Mouse (Mus musculus) kidney, embryonic 15.5 days (tissue): ENCODE results near the gene Trim58. TPM values are rescaled to one million over a fixed set of nuclear protein-coding genes. Genes with fewer than 3 reads are reported as not detected.

Experiments
- ATAC-seq: fragments of 200-750 bp; cut with Nextera tagmentation; replicated peaks from 2 replicates; pipeline ENCODE4 v1.8.0; 2017; ENCODE audit warnings: moderate TSS enrichment; ENCODE audit not compliant: low FRiP score
- H3K27ac ChIP-seq: fragments of 300-500 bp; sonication (generic); 2 replicates; pipeline ENCODE4 v1.5.1; 2015; ENCODE audit warnings: mild to moderate bottlenecking, inconsistent platforms
- H3K27me3 ChIP-seq: fragments of 300-500 bp; sonication (generic); 2 replicates; pipeline ENCODE4 v1.6.1; 2015; ENCODE audit warnings: inconsistent platforms
- H3K36me3 ChIP-seq: fragments of 300-500 bp; sonication (generic); 2 replicates; pipeline ENCODE4 v1.6.1; 2015; ENCODE audit warnings: inconsistent platforms
- H3K4me1 ChIP-seq: fragments of 300-500 bp; sonication (generic); 2 replicates; pipeline ENCODE4 v1.6.1; 2015; ENCODE audit warnings: inconsistent platforms
- H3K4me2 ChIP-seq: fragments of 300-500 bp; sonication (generic); 2 replicates; pipeline ENCODE4 v1.6.1; 2015; ENCODE audit warnings: moderate library complexity, mild to moderate bottlenecking, inconsistent platforms
- H3K4me3 ChIP-seq: fragments of 300-500 bp; sonication (generic); replicated peaks from 2 replicates; pipeline ENCODE4 v1.5.1; 2015; ENCODE audit warnings: mild to moderate bottlenecking, inconsistent platforms
- H3K9ac ChIP-seq: fragments of 300-500 bp; sonication (generic); 2 replicates; pipeline ENCODE4 v1.6.1; 2015; ENCODE audit warnings: mild to moderate bottlenecking, inconsistent platforms
- H3K9me3 ChIP-seq: fragments of 300-500 bp; sonication (generic); replicated peaks from 2 replicates; pipeline ENCODE4 v1.6.1; 2016; ENCODE audit warnings: inconsistent platforms
- WGBS: fragments of 180-500 bp; shearing (Covaris S2); methylation state at CpG from one replicate; pipeline ENCODE4 v1.1.7; 2015; ENCODE audit warnings: mixed read lengths; 5-methylcytosine and 5-hydroxymethylcytosine counted together
- polyA plus RNA-seq: library from polyadenylated mRNA; unstranded; fragments of >200 nt; fragmentation: Nextera tagmentation; extraction: Ambion mirVana; gene quantifications from 2 replicates; pipeline ENCODE4 v1.2.1, GENCODE M21; 2015

Gene Trim58
- polyA plus RNA-seq, 1 experiment from 2014 or later = 0.13 TPM

DNA sequence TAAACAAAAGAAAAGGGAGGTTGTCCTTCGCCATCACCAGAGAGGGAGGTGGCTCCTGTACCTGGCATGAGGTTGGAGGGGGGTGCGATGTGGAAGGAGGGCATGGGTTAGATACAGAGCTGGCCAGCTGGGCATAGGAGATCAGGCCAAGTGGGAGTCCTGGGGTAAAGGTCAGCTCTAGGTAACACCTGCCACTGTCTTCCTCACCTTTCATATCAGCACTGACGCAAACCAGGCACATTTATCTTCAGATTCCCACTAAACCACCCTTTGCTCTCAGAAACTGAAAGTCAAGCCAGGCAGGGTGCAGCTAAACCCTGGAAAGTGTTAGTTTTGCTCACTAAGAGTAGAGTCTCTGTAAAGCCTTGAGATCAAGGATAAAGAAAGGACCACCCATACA is 21.9 kb upstream of the Trim58 start:
- 69% methylated on average over 3 of the region's 3 CpGs for WGBS
- H3K4me2 ChIP-seq = no peak overlapping the region
- H3K9me3 ChIP-seq = no peaks in the 10 kb centered on the region
- no peaks in the 10 kb centered on the region for H3K27me3 ChIP-seq
- no peaks in the 10 kb centered on the region for H3K4me1 ChIP-seq
- no peak for ATAC-seq
- H3K4me3 ChIP-seq = no peak overlapping the region
- H3K27ac ChIP-seq = no peak overlapping the region
- H3K36me3 ChIP-seq = no peaks in the 10 kb centered on the region
- no peak overlapping the region for H3K9ac ChIP-seq

DNA sequence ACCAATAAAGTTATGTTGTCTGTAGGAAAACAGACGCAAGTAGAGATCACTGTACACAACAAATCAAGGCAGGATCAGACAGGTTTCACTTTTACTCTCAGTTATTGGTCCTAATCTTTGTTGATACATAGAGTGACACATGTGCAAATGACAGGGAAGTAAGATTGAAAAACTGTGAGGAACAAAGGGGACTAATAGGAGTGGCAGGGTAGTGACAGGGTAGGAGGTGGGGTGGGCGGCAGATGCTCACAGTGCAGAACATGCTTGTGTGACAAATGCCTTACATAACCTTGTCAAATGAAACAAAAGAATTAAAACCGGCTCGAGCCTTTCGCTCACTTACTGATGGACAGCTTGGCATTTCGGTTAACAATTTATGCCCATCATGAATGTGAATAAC is 21.5 kb upstream of the Trim58 start:
- Histone ChIP-seq H3K36me3 (no peaks in the 10 kb centered on the region), H3K4me3 (no peak overlapping the region), H3K9me3 (no peaks in the 10 kb centered on the region), H3K9ac (no peak overlapping the region), H3K4me2 (no peak overlapping the region), H3K27ac (no peak overlapping the region), H3K4me1 (no peaks in the 10 kb centered on the region), H3K27me3 (no peaks in the 10 kb centered on the region)
- WGBS = 79% methylated on average over 6 of the region's 6 CpGs
- no peak for ATAC-seq

GRCm38 (mm10) chr11:58626146-58626545 is 14.1 kb upstream of the Trim58 start:
- Histone ChIP-seq H3K4me3 (no peak overlapping the region), H3K9me3 (no peaks in the 10 kb centered on the region), H3K36me3 (no peaks in the 10 kb centered on the region), H3K9ac (no peak overlapping the region), H3K27me3 (no peaks in the 10 kb centered on the region), H3K4me1 (no peaks in the 10 kb centered on the region), H3K27ac (no peak overlapping the region), H3K4me2 (no peak overlapping the region)
- WGBS = 44% methylated on average over 4 of the region's 4 CpGs
- ATAC-seq = no peak

GRCm38 (mm10) chr11:58630401-58630800 is 9.9 kb upstream of the Trim58 start, which contains the start of gene Olfr323:
Gene Olfr323, minus strand, starts transcription at chr11:58630501.
- Histone ChIP-seq H3K4me1 (no peaks in the 10 kb centered on the region), H3K9ac (no peak within 1 kb of the TSS), H3K27ac (no peak within 1 kb of the TSS), H3K4me2 (no peak within 1 kb of the TSS), H3K27me3 (0 out of 2 replicates have a peak, but pooled peaks cover 5% of the 10 kb centered on the region), H3K4me3 (no peak within 1 kb of the TSS), H3K9me3 (no peaks in the 10 kb centered on the region), H3K36me3 (no peaks in the 10 kb centered on the region)
- no peak for ATAC-seq
- WGBS = 75% methylated on average over 5 of the region's 5 CpGs

DNA sequence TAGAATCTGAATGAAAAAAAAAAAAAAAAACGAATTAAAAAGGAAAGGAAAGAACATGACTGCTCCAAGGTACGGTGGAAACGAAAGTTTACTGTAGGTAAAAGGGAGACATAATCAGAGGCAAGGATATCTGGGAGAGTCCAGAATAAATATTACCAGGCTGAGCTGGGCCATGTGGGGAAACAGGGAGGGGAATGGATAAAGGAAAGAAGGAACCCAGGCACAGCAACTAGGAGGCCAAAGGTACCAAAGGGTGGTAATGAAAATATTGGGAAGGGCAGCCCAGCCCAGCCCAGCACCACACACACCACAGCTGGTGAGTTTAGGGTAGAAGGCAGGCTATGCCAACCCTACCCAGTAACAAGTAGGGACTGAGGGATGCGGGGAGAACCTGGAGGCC is 5.4 kb upstream of the Trim58 start:
- Histone ChIP-seq H3K27me3 (peaks cover 31% of the 10 kb centered on the region), H3K4me2 (no peak overlapping the region), H3K9me3 (no peaks in the 10 kb centered on the region), H3K4me3 (no peak overlapping the region), H3K27ac (no peak overlapping the region), H3K9ac (no peak overlapping the region), H3K36me3 (no peaks in the 10 kb centered on the region), H3K4me1 (no peaks in the 10 kb centered on the region)
- ATAC-seq = no peak
- WGBS = 65% methylated on average over 4 of the region's 4 CpGs

DNA sequence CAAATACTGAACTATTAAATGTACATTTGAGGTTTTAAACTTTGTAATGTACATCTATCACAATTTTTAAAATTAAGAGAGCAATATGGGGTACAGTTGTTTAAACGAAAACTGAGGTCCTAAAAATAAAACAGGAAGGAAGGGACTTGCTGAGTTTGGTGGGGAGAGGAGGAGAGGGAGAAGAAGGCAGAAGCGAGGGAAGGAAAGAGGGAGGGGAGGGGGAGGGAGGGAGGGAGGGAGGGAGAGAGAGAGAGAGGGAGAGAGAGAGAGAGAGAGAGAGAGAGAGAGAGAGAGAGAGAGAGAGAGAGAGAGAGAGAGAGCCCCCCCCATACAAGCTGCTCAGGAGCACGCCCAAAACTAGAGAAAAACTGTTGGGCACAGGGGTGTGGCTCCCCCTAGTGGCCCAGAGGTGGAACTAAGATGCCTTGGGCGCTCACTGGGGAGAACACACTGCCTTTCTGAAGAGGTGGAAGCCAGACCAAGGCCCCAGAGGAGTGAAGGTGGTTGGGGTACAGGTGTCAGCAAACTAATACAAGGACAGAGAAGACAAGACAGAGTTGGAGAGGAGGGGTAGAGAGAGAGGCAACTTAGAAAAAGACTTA is 3.8 kb upstream of the Trim58 start:
- peaks cover 47% of the 10 kb centered on the region for H3K27me3 ChIP-seq
- no peaks in the 10 kb centered on the region for H3K36me3 ChIP-seq
- ATAC-seq = no peak; the same call in 1 of the 2 replicates
- WGBS = 19% methylated on average over 3 of the region's 4 CpGs
- H3K27ac ChIP-seq = no peak overlapping the region
- H3K4me3 ChIP-seq = no peak overlapping the region
- no peak overlapping the region for H3K9ac ChIP-seq
- no peak overlapping the region for H3K4me2 ChIP-seq
- peaks cover 11% of the 10 kb centered on the region for H3K4me1 ChIP-seq
- no peaks in the 10 kb centered on the region for H3K9me3 ChIP-seq

- Histone ChIP-seq H3K9me3 (no peaks in the 10 kb centered on the region), H3K4me2 (no peak overlapping the region), H3K36me3 (no peaks in the 10 kb centered on the region), H3K9ac (no peak overlapping the region), H3K27me3 (peaks cover 54% of the 10 kb centered on the region), H3K27ac (no peak overlapping the region), H3K4me1 (peaks cover 11% of the 10 kb centered on the region), H3K4me3 (no peak overlapping the region)
- WGBS = 38% methylated on average over 7 of the region's 7 CpGs
- no peak for ATAC-seq
These were observed 2.0 kb upstream of the Trim58 start for GRCm38 (mm10) chr11:58638176-58638701.

GRCm38 (mm10) chr11:58641057-58641456 is 792 bp downstream of the Trim58 start:
- 0 out of 2 replicates have a peak, but pooled peaks have one; percentile 52 for ATAC-seq
- peak overlapping the region; percentile 41 for H3K4me3 ChIP-seq

GRCm38 (mm10) chr11:58641638-58642358 is 1.5 kb downstream of the Trim58 start:
- Histone ChIP-seq H3K9ac (no peak overlapping the region), H3K27ac (no peak overlapping the region), H3K9me3 (no peaks in the 10 kb centered on the region), H3K4me3 (no peak overlapping the region), H3K4me1 (peaks cover 11% of the 10 kb centered on the region), H3K27me3 (peaks cover 53% of the 10 kb centered on the region), H3K36me3 (no peaks in the 10 kb centered on the region), H3K4me2 (no peak overlapping the region)
- 88% methylated on average over 13 of the region's 13 CpGs for WGBS
- peak; percentile 87; the same call in 1 of the 2 replicates for ATAC-seq

More at GRCm38 (mm10) chr11:58641057-58641456, 792 bp downstream of the Trim58 start:
- Histone ChIP-seq H3K4me2 (peak overlapping the region; percentile 78), H3K9ac (no peak overlapping the region), H3K27ac (no peak overlapping the region), H3K27me3 (peaks cover 53% of the 10 kb centered on the region), H3K9me3 (no peaks in the 10 kb centered on the region), H3K4me1 (peaks cover 11% of the 10 kb centered on the region), H3K36me3 (no peaks in the 10 kb centered on the region)
- WGBS = 34% methylated on average over 14 of the region's 14 CpGs

- Histone ChIP-seq H3K36me3 (no peaks in the 10 kb centered on the region), H3K4me2 (no peak overlapping the region), H3K9ac (no peak overlapping the region), H3K9me3 (no peaks in the 10 kb centered on the region; the same call in 1 of the 2 replicates), H3K27ac (no peak overlapping the region), H3K27me3 (peaks cover 37% of the 10 kb centered on the region), H3K4me3 (no peak overlapping the region), H3K4me1 (peaks cover 11% of the 10 kb centered on the region)
- WGBS = 41% methylated on average over 6 of the region's 6 CpGs
- no peak for ATAC-seq
These were observed 3.1 kb downstream of the Trim58 start for GRCm38 (mm10) chr11:58643350-58643749.

GRCm38 (mm10) chr11:58655151-58655550 is 14.9 kb downstream of the Trim58 start:
- 80% methylated on average over 3 of the region's 3 CpGs for WGBS
- Histone ChIP-seq H3K4me1 (no peaks in the 10 kb centered on the region), H3K36me3 (no peaks in the 10 kb centered on the region), H3K27me3 (no peaks in the 10 kb centered on the region), H3K4me3 (no peak overlapping the region), H3K9ac (no peak overlapping the region), H3K9me3 (no peaks in the 10 kb centered on the region), H3K4me2 (no peak overlapping the region), H3K27ac (no peak overlapping the region)
- peak; percentile 60; the same call in 1 of the 2 replicates for ATAC-seq

DNA sequence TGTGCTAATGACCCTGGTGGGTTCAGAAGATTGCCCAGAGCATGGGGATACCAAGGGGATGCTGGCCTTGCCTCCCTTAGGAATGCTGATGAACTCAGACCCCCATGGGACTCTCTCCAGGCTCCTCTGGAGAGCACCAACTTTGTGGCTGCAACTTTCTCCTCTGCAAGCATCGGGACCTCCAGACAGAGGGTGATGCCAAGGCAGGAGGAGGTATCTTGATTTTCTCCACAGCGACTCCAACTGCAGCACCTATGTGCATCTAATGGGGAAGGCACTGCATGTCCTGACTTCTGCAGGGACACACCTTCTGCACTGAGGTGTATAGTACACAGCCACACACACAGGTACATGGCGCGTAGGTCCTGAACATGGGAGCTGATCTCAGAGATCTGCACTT is 18.3 kb downstream of the Trim58 start, which contains the start of gene Olfr322:
Gene Olfr322 (plus strand): TSS at position 187 of the 400 bp plus-strand sequence.
- WGBS = 88% methylated on average over 4 of the region's 4 CpGs
- H3K9me3 ChIP-seq = no peaks in the 10 kb centered on the region
- ATAC-seq = no peak

More for the DNA sequence above, 18.3 kb downstream of the Trim58 start, which contains the start of gene Olfr322:
- Histone ChIP-seq H3K4me2 (no peak within 1 kb of the TSS), H3K27ac (no peak within 1 kb of the TSS), H3K9ac (no peak within 1 kb of the TSS), H3K27me3 (no peaks in the 10 kb centered on the region), H3K4me1 (no peaks in the 10 kb centered on the region), H3K36me3 (no peaks in the 10 kb centered on the region), H3K4me3 (no peak within 1 kb of the TSS)
